Mouse (Mus musculus): ENCODE measurements around the gene Alcam. TPM values are rescaled to one million over a fixed set of nuclear protein-coding genes. Genes with fewer than 3 reads are reported as not detected.

Alcam gene
- polyA plus RNA-seq, 1 experiment from 2014 or later = 38.6 TPM

DNA sequence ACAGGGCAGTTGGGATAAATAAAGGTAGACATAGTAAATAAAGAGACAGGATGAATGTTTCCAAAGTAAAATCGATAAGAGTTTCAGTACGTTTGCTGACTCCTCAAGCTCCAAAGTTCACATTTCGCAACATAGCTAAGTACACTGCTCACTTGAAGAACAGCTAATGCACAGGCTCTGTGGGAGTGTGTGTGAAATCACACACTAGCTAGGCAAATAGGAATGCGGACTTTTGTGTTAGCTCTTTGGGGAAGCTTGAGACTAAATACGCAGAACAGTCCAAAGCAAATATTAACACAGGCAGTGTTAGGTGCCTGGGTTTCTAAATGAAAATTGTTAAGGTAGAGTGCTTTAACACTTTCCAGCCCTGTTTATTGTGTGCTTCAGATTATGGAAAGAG lies 120.2 kb downstream of the Alcam start:
- Histone ChIP-seq H3K9me3 (replicated peaks) (no peaks in the 10 kb centered on the region), H3K27ac (no peak overlapping the region), H3K4me1 (no peaks in the 10 kb centered on the region), H3K4me2 (replicated peaks) (no peak overlapping the region), H3K9ac (no peak overlapping the region), H3K4me3 (no peak overlapping the region), H3K36me3 (no peaks in the 10 kb centered on the region), H3K27me3 (no peaks in the 10 kb centered on the region)
- ATAC-seq (ENCODE audit: low FRiP score) = no peak
- WGBS = 79% methylated on average over 5 of the region's 5 CpGs

DNA sequence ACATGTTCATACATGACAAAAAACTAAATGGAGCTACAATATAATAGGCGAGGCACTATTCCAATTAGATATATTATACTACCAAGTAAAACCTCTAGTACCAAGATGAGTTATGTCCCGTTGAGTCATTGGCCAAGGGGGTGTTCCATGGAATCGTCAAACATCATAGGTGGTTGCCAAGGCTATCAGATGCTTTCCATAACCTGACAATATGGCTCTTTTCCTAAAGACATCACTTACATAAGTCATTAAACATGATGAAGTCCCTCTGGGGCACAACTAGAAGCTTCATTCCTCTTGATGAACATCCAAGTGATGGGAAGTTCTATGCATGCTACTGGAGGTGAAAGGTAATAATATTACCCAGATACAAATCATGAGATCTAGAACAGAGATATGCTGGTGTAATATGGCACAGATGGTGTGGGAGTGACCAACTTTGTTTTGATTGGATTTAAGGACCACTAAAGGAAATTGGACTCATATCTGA lies 122.5 kb downstream of the Alcam start:
- no peak overlapping the region for H3K4me2 ChIP-seq (replicated peaks)
- no peak overlapping the region for H3K9ac ChIP-seq
- WGBS = 89% methylated on average over 3 of the region's 3 CpGs
- no peak for ATAC-seq (ENCODE audit: low FRiP score)
- H3K9me3 ChIP-seq (replicated peaks) = no peaks in the 10 kb centered on the region
- H3K27ac ChIP-seq = no peak overlapping the region
- H3K27me3 ChIP-seq = no peaks in the 10 kb centered on the region
- H3K4me1 ChIP-seq = no peaks in the 10 kb centered on the region
- no peak overlapping the region for H3K4me3 ChIP-seq
- no peaks in the 10 kb centered on the region for H3K36me3 ChIP-seq

DNA sequence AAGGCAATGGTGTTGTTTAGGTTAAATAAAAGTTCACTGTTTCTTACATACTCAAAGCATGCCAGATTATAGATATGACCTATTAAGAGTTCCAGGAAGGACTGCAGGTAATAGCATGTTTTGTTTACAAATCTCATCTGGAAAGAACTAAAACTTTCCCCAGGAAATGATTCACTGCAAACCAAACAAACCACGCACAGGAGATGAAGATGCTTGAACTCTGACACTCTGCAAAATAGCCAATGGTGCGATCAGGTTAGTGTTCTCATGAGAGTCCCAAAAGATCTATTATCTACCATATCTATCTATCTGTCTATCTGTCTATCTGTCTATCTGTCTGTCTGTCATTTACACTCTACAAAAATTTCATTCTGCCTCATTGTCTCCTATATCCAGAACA lies 124.5 kb downstream of the Alcam start:
- no peak overlapping the region for H3K9ac ChIP-seq
- H3K4me1 ChIP-seq = no peaks in the 10 kb centered on the region
- no peaks in the 10 kb centered on the region for H3K27me3 ChIP-seq
- H3K4me3 ChIP-seq = no peak overlapping the region
- no peak overlapping the region for H3K4me2 ChIP-seq (replicated peaks)
- H3K9me3 ChIP-seq (replicated peaks) = no peaks in the 10 kb centered on the region
- H3K27ac ChIP-seq = no peak overlapping the region
- ATAC-seq (ENCODE audit: low FRiP score) = no peak
- no peaks in the 10 kb centered on the region for H3K36me3 ChIP-seq
- WGBS = 86% methylated on average over 2 of the region's 2 CpGs

DNA sequence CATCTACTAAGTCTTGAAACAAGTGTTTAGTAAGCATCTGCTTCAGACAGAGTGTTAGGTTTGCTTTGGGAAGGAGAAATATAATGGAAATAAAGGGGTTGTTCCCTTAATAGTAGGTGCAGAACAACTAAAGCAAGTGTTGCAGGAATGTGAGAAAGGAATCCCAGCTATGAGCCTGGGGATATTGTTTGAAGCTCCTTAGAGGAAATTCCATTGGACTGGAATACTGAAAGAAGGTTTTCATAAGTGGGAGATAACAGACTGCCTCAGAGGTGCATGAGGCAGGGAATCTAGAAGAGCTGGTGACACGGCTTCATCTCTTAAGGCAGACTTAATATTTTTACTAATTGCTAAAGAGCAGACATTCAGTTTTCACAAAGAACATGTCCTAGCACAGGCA lies 134.6 kb downstream of the Alcam start:
- WGBS = 31% methylated on average over 1 of the region's 1 CpGs
- no peak for ATAC-seq (ENCODE audit: low FRiP score)
- no peak overlapping the region for H3K4me3 ChIP-seq
- H3K27me3 ChIP-seq = no peaks in the 10 kb centered on the region
- no peaks in the 10 kb centered on the region for H3K4me1 ChIP-seq
- H3K9ac ChIP-seq = no peak overlapping the region
- H3K36me3 ChIP-seq = no peaks in the 10 kb centered on the region
- H3K4me2 ChIP-seq (replicated peaks) = no peak overlapping the region
- no peaks in the 10 kb centered on the region for H3K9me3 ChIP-seq (replicated peaks)
- no peak overlapping the region for H3K27ac ChIP-seq

DNA sequence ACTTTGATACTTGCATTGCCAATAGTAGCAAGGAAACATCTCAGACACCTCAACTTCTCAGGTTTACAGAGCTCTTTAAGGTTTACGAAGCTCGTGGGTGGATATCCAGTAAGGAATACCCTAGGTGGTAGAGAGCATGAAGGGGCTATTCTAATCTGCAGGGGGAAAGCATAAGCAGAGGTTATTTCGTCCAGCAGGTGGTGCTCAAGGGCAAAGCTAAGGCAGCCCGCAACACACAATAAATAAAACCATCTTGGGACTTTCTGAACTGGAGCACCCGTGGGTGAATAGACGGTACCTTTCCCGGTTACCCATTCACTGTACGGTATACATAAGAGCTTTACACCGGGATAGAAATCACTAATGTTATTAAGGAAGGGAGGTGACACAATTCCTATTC lies 142.8 kb downstream of the Alcam start:
- H3K4me3 ChIP-seq = no peak overlapping the region
- ATAC-seq (ENCODE audit: low FRiP score) = peak; percentile 75
- no peaks in the 10 kb centered on the region for H3K4me1 ChIP-seq
- no peak overlapping the region for H3K27ac ChIP-seq
- 22% methylated on average over 9 of the region's 9 CpGs for WGBS
- peak overlapping the region; percentile 25; the same call in 1 of the 2 replicates for H3K4me2 ChIP-seq (replicated peaks)
- H3K9me3 ChIP-seq (replicated peaks) = no peaks in the 10 kb centered on the region
- no peaks in the 10 kb centered on the region for H3K27me3 ChIP-seq
- no peaks in the 10 kb centered on the region for H3K36me3 ChIP-seq
- H3K9ac ChIP-seq = no peak overlapping the region

DNA sequence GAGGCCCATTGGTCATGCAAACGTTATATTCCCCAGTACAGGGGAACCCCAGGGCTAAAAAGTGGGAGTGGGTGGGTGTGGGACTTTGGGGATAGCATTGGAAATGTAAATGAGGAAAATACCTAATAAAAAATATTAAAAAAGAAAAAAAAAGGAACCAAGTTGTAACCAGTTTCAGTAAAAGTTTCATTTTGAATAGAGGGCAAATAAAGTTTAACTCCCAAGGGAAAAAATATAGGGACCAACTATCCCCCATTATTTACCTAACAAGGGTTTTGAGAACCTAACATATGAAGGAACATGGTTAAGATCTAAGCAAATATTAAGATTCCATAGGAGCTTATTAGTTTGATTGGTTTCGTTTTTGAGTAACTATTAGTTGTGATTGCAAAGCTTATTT lies 146.9 kb downstream of the Alcam start:
- no peak overlapping the region for H3K4me3 ChIP-seq
- WGBS = 89% methylated on average over 2 of the region's 2 CpGs
- no peak for ATAC-seq (ENCODE audit: low FRiP score)

DNA sequence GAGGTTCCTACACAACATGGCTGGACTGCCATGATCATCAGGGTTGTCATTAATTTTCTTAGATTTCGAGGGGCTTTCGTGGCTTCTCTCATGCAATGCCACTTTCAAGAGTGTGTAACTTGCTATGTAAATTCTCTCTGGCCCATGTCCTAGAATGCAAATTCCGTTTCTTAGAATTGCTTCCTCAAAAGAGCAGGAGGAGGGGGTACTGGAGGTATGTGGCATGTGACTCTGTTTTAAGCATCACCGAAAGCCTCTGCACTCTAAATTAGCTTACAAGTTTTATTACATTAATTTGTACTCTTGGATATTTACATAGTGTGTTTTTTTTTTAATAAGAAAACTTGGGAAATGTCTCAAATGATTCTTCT lies 150.4 kb downstream of the Alcam start:
- no peaks in the 10 kb centered on the region for H3K27me3 ChIP-seq
- H3K4me2 ChIP-seq (replicated peaks) = no peak overlapping the region
- H3K4me1 ChIP-seq = no peaks in the 10 kb centered on the region
- no peaks in the 10 kb centered on the region for H3K9me3 ChIP-seq (replicated peaks)
- H3K36me3 ChIP-seq = no peaks in the 10 kb centered on the region
- H3K4me3 ChIP-seq = no peak overlapping the region
- 87% methylated on average over 4 of the region's 4 CpGs for WGBS
- H3K27ac ChIP-seq = no peak overlapping the region
- H3K9ac ChIP-seq = no peak overlapping the region
- ATAC-seq (ENCODE audit: low FRiP score) = no peak

More for the DNA sequence above, 146.9 kb downstream of the Alcam start:
- no peaks in the 10 kb centered on the region for H3K4me1 ChIP-seq
- H3K9ac ChIP-seq = no peak overlapping the region
- no peaks in the 10 kb centered on the region for H3K27me3 ChIP-seq
- no peak overlapping the region for H3K27ac ChIP-seq
- H3K9me3 ChIP-seq (replicated peaks) = no peaks in the 10 kb centered on the region
- H3K4me2 ChIP-seq (replicated peaks) = no peak overlapping the region
- no peaks in the 10 kb centered on the region for H3K36me3 ChIP-seq

DNA sequence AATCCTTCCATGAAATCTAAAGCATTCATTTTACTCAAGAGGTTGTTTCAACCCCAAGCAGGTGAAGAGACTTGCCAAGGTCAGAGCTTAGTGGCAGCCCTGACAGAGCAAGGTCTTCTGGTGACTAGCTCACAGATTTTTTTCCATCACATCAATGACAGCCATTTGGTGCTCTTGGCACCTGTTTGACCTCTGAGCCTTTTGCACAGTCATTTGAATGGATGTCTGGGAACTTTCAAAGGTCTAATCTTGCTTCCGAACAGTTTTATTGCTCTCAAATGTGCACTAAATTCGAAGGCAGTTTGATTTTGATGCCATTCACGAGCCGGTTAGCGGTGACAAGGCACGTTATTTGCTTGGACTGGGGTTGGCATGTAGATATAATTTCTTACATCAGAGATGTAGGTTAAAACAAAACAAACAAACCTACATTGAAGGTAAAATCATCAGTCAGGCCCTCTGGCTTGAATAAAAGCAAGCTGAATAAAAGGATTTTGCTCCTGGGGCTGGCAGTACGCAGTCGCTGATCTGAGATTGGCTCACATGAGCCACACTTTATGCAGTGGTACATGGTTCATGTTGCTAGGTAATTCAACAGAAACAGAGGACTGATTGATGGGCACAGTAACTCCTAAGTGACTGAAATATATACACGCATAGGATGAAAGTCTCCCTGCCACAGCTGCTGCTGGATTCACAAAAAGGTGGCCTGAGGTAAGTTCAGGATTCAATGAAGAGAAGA lies 150.9 kb downstream of the Alcam start:
- Histone ChIP-seq H3K9ac (no peak overlapping the region), H3K36me3 (no peaks in the 10 kb centered on the region), H3K9me3 (replicated peaks) (no peaks in the 10 kb centered on the region), H3K27me3 (no peaks in the 10 kb centered on the region), H3K4me1 (no peaks in the 10 kb centered on the region), H3K4me2 (replicated peaks) (no peak overlapping the region), H3K27ac (no peak overlapping the region), H3K4me3 (no peak overlapping the region)
- 87% methylated on average over 9 of the region's 9 CpGs for WGBS
- ATAC-seq (ENCODE audit: low FRiP score) = no peak

DNA sequence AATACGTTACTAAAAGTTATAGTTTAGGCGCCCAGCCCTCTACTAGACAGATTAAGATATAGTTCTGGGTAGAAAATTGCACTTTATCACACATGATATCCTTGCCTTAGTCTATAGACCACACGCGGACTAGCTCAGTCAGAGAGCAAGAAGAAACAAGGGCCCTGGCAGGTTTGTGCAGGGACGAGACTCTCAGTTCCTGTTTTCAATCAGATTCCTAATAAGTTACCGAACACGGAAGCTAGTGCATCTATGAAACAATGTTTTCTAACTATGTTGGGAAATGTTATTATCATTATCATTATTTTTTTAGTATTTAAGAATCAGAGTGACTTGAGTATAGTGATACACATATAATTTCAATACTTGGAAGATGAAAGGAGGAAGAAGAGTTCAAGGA lies 152.1 kb downstream of the Alcam start:
- H3K27ac ChIP-seq = no peak overlapping the region
- H3K9ac ChIP-seq = no peak overlapping the region
- H3K4me1 ChIP-seq = no peaks in the 10 kb centered on the region
- no peak for ATAC-seq (ENCODE audit: low FRiP score)
- no peaks in the 10 kb centered on the region for H3K27me3 ChIP-seq
- H3K4me2 ChIP-seq (replicated peaks) = no peak overlapping the region
- no peak overlapping the region for H3K4me3 ChIP-seq
- H3K9me3 ChIP-seq (replicated peaks) = no peaks in the 10 kb centered on the region
- 93% methylated on average over 7 of the region's 7 CpGs for WGBS
- H3K36me3 ChIP-seq = no peaks in the 10 kb centered on the region

DNA sequence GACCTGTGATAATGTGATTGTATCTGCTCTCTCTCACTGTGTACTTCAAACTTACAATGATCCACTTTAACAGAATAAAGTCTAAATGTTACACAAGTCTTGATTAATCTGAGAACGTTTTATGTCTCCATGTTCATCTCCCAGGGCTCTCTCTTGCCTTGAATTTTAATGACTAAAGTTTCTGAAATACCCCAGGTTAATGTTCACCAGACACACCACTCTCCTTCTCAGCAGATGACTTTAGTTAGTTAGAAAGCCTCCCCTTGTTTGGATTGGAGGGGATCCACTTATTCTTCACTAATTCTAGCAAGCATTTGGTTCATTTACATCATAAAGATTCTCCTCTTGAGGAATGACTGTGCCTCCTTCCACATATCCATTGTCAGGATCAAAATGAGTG lies 157.5 kb downstream of the Alcam start:
- Histone ChIP-seq H3K36me3 (no peaks in the 10 kb centered on the region), H3K4me3 (no peak overlapping the region), H3K4me2 (replicated peaks) (no peak overlapping the region), H3K4me1 (no peaks in the 10 kb centered on the region), H3K9ac (no peak overlapping the region), H3K27me3 (no peaks in the 10 kb centered on the region), H3K9me3 (replicated peaks) (no peaks in the 10 kb centered on the region), H3K27ac (no peak overlapping the region)
- 42% methylated on average over 1 of the region's 1 CpGs for WGBS
- ATAC-seq (ENCODE audit: low FRiP score) = no peak

DNA sequence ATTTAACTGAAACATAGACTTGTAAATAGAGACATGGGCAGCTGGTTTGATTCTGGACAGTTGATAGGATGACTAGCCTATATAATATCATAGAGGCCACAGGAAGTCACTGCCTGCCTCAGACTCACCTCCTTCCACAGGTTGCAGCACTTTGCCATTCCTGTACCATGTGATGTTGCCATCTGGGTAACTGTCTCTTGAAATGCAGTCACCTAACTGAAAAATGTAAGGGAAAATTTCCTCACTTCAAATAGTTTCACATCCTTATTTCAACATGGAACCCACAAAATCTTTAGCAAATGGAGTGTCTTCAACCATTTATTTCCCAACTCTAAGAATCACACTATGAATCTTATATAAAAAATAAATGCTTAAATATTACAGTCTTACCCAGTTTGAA lies 158.3 kb downstream of the Alcam start:
- Histone ChIP-seq H3K9ac (no peak overlapping the region), H3K36me3 (no peaks in the 10 kb centered on the region), H3K4me2 (replicated peaks) (no peak overlapping the region), H3K4me1 (no peaks in the 10 kb centered on the region), H3K27me3 (no peaks in the 10 kb centered on the region), H3K9me3 (replicated peaks) (no peaks in the 10 kb centered on the region), H3K4me3 (no peak overlapping the region), H3K27ac (no peak overlapping the region)
- no peak for ATAC-seq (ENCODE audit: low FRiP score)

DNA sequence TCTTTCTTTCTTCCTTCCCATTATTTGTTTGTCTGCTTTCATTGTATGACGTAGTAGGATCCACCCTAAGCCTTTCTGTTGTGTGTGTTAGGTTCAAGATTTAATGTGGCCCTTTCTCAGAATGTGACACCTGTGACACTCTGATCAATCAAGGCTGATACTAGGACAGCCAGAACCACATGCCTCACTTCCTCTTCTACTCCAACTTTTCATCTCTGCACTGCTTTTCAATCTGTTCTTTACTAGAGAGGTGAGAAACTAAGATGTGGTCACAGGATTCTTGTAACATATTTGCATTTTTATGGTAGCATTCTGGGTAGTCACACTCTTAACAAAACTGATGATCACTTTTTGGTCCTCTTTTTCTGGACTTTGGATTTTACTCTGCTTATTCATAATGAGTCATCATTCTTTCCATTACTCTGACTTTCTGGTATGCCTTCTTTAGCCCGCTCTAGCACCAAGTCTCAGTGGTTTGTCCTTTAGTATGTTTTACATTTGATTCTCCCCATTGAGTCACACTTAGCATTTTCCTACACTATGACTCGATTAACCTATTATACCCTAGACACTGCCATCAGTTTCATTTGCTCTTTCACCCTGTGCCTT lies 161.3 kb downstream of the Alcam start:
- 84% methylated on average over 3 of the region's 3 CpGs for WGBS
- Histone ChIP-seq H3K4me2 (replicated peaks) (no peak overlapping the region), H3K27me3 (no peaks in the 10 kb centered on the region), H3K36me3 (no peaks in the 10 kb centered on the region), H3K4me3 (no peak overlapping the region), H3K9ac (no peak overlapping the region), H3K9me3 (replicated peaks) (no peaks in the 10 kb centered on the region), H3K27ac (no peak overlapping the region), H3K4me1 (no peaks in the 10 kb centered on the region)
- ATAC-seq (ENCODE audit: low FRiP score) = no peak

DNA sequence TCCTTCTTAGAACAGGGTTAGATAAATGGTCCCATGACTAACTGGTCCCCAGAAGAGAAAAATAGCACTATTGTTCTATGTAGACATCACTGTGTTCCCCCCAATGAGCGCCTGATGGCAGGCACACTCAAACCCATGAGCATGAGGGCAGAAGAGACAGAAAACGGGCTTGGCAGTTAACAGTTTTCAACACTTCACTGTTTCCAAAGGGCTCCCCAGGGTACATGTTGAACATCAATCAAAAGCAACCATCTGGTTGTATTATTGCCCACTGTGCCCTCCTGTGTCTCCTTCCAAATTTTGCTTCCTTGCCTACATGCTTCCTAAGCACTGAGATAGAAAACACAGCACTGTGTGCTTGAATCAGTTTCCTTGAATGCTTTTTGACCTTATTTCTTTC lies 173.7 kb downstream of the Alcam start:
- Histone ChIP-seq H3K27me3 (no peaks in the 10 kb centered on the region), H3K9me3 (replicated peaks) (no peaks in the 10 kb centered on the region), H3K4me3 (no peak overlapping the region), H3K36me3 (no peaks in the 10 kb centered on the region), H3K4me2 (replicated peaks) (no peak overlapping the region), H3K27ac (no peak overlapping the region), H3K9ac (no peak overlapping the region), H3K4me1 (no peaks in the 10 kb centered on the region)
- no peak for ATAC-seq (ENCODE audit: low FRiP score)
- WGBS = 57% methylated on average over 2 of the region's 2 CpGs
